Mouse (Mus musculus) splenic B cell, adult 2 months (primary cell): ENCODE results near the gene Olfr1201.

Experiments used
- DNase-seq: peaks from one replicate; pipeline ENCODE4 v3.0.0-alpha.2; 2011; ENCODE audit warnings: low read depth, low spot score
- H3K27me3 ChIP-seq: 2 replicates; pipeline ENCODE4 v1.6.1; 2012; ENCODE audit warnings: mild to moderate bottlenecking, low read length, moderate library complexity, mixed read lengths; ENCODE audit not compliant: control insufficient read depth, poor library complexity, insufficient read depth, severe bottlenecking
- H3K36me3 ChIP-seq: 2 replicates; pipeline ENCODE4 v1.6.1; 2012; ENCODE audit warnings: mild to moderate bottlenecking, low read length, moderate library complexity, mixed read lengths; ENCODE audit not compliant: control insufficient read depth, poor library complexity, insufficient read depth, severe bottlenecking

Olfr1201 gene

GRCm38 (mm10) chr2:88792736-88793135 is at the start of gene Olfr1201:
TSS of gene Olfr1201 (plus strand) at chr2:88793036.
- Histone ChIP-seq H3K27me3 (no peaks in the 10 kb centered on the region), H3K36me3 (no peaks in the 10 kb centered on the region)
- DNase-seq = no peak

DNA sequence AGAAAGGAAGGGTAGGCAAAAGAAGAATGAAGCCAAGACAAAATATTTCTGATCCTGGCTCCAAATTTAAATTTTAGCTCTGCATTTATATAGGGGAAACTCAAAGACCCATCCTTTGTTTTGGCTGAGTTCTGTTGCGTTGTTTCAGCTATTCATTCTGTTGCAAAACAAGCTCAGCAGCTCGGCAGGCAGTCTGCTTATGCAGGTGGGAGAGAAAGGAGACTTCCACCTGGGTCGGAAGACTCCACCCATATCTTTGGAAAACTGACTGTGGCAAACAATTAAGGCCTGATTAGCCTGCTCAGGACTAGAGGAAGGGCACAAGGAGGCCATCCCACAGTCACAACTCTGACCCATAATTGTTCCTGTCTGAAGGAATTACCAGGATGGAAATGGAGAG is 49.5 kb upstream of the Olfr1201 start:
- DNase-seq = no peak
- Histone ChIP-seq H3K36me3 (no peaks in the 10 kb centered on the region), H3K27me3 (no peaks in the 10 kb centered on the region)

- DNase-seq = no peak
- no peaks in the 10 kb centered on the region for H3K36me3 ChIP-seq
- H3K27me3 ChIP-seq = no peaks in the 10 kb centered on the region
These were observed 41.6 kb upstream of the Olfr1201 start, which contains the start of gene Olfr1198 for GRCm38 (mm10) chr2:88751270-88751669. TSS of gene Olfr1198 (minus strand) at chr2:88751370.

GRCm38 (mm10) chr2:88760369-88760768 is 32.5 kb upstream of the Olfr1201 start, which contains the start of gene Olfr1199:
TSS of gene Olfr1199 (minus strand) at chr2:88760469.
- DNase-seq = no peak
- no peaks in the 10 kb centered on the region for H3K36me3 ChIP-seq
- H3K27me3 ChIP-seq = no peaks in the 10 kb centered on the region

DNA sequence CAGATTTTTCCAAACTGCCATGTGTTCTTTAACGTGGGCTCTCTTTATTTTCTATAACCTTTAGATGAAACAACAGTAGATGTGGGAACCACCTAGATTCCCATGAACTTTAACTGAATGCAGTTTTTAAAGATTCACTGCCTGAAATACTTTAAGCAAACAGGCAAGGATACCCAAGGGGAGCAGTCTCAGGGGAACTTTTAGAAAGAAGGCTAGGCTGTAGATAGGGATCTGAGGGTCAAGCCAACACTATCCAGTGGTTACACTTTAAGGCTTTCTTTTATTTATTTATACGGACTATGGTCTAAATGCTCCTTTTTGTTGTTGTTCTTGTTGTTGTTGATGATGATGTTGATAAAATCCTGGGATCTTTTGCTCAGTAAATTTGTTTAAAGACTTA is 22.4 kb upstream of the Olfr1201 start, which contains the start of gene Olfr1200:
Gene Olfr1200 (minus strand): TSS at position 101 of the 400 bp plus-strand sequence.
- no peaks in the 10 kb centered on the region for H3K36me3 ChIP-seq
- no peak for DNase-seq
- no peaks in the 10 kb centered on the region for H3K27me3 ChIP-seq

DNA sequence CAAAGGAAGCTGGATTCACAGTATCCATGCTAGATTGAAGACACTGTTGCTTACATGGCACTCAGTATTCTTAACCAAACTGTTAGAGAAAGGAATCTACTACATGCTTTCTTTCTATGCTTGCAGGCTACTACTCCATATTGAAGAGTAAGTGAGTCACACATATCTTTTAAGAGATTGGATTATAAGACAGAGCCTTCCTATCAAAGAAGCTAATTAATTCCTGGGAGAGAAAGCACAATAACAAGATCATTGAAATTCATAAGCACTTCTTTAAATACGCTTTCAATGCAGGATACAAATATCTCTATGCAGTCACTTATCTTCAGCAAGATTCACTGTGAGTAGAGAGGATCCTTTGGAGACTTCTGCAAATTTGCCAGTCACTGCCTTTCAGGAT is 21.4 kb downstream of the Olfr1201 start, which contains the start of gene Olfr1202:
Gene Olfr1202 (plus strand): TSS at position 301 of the 400 bp plus-strand sequence.
- no peaks in the 10 kb centered on the region for H3K27me3 ChIP-seq
- H3K36me3 ChIP-seq = no peaks in the 10 kb centered on the region
- no peak for DNase-seq

GRCm38 (mm10) chr2:88829437-88829836 is 36.6 kb downstream of the Olfr1201 start, which contains the start of gene Olfr1205:
TSS of gene Olfr1205 (plus strand) at chr2:88829737.
- H3K27me3 ChIP-seq = no peaks in the 10 kb centered on the region
- DNase-seq = no peak
- H3K36me3 ChIP-seq = no peaks in the 10 kb centered on the region

DNA sequence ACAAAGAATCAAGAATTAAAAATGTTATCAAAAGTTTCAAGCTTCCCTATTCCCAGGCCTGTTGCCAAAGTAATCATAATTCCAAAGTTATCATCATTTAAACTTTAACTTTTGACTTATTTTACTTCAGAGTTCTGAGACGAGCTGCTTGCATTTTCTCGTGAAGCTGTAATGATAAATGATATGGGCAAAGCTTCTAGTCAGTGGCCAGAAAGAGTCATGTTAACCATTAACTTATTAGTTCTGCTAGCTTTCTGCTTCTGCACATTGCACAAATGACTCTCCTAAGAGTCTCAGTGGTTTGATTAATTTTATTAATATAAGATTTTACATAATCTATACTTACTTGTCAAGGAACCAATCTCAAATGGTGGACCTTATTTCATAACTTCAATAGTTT is 45.6 kb downstream of the Olfr1201 start:
- no peaks in the 10 kb centered on the region for H3K36me3 ChIP-seq
- DNase-seq = no peak
- H3K27me3 ChIP-seq = no peaks in the 10 kb centered on the region
